Mouse (Mus musculus) neural tube, embryonic 10.5 days (tissue): ENCODE measurements around the gene Mgat4b.

Source experiments
- DNase-seq: peaks from one replicate; pipeline ENCODE4 v3.0.0-alpha.2; 2017; ENCODE audit warnings: low spot score; ENCODE audit errors: extremely low spot score

Gene Mgat4b

DNA sequence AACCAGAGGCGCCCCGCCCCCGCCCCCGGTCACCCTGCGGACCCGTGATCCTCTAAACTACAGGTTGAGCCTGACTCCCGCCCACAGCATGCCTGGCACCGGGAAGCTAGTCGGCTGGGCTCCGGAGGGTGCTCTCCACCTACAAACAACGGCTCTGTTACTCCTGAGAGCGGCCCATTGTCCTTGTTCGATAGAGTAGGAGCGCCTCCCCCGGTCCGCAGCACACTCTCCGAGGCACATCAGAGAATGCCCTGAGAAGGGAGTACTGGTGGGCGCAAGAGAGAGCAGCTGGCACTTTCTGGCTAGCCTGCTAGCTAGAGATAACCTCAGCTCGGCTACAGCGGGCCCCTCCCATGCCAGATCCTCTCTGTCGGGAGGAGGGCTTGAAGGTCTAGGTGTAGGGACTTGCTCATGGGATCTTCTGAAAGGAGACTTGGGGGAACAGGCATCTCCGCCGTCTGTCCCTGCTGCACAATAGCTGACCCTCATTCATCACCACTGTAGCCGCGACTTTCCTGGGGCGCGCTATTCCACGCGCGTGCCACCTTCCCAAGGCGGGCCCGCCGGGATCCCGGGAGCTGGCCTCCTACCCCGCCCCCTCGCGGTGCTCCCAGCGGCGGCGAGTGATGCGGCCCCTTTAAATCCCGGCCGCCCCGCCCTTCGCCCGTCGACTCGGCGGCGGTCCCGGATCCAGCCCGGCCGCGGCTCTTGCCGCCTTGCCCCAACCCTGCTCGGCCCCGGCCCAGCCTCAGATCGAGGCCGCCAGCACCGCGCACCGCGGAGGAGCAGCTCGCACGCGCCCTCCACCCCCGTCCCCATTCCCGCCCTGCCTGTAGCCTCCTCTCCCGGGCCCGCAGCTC, 14.2 kb downstream of the Mgat4b start:
- peak; percentile 86 for DNase-seq

DNA sequence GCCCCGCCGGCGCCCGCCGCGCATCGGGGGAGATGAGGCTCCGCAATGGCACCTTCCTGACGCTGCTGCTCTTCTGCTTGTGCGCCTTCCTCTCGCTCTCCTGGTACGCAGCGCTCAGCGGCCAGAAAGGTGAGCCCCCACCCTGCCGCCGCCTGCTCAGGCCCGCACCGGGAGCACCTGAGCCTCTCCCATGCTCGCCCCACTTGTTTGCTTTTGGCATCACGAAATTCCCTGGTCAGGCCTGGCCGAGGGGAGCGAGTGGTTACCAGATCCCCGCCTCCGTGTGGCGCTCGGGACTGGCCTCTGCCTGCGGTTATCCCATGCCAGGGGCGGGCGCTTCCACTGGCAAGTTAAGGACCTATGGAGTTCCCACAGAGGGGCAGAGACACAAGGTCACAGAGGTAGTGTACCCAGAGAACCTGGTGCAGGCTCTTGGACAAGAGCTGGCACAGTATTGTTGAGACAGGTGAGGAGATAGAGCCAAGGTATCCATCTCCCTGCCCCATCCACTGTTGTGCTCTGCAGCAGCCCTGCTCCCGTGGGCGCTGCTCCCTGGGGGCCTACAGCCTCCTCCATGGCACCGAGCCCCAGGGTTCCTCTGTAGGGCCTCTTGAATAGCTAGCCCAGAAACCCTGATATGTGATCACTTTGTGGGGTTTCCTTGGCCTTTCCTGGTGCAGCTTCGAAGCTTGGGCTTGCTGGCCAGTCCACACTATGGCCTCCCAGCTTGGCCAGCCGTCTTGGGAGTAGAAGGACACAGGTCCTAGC, 15.1 kb downstream of the Mgat4b start:
- peak; percentile 74 for DNase-seq

- DNase-seq, result no peak
Observed at GRCm38 (mm10) chr11:50226406-50226805, 15.7 kb downstream of the Mgat4b start.

GRCm38 (mm10) chr11:50227226-50227625, 16.5 kb downstream of the Mgat4b start:
- DNase-seq, result no peak

- DNase-seq, result no peak
Observed at GRCm38 (mm10) chr11:50227736-50228135, 17.0 kb downstream of the Mgat4b start.

GRCm38 (mm10) chr11:50228772-50229171, 18.1 kb downstream of the Mgat4b start:
- DNase-seq, result no peak

- no peak for DNase-seq
Observed at GRCm38 (mm10) chr11:50229252-50229910, 18.7 kb downstream of the Mgat4b start.

GRCm38 (mm10) chr11:50230481-50231304, 20.0 kb downstream of the Mgat4b start:
- no peak for DNase-seq

- DNase-seq, result peak; percentile 56
Observed at GRCm38 (mm10) chr11:50231411-50231810, 20.7 kb downstream of the Mgat4b start.

- DNase-seq, result no peak
Observed at GRCm38 (mm10) chr11:50233022-50233421, 22.3 kb downstream of the Mgat4b start.

DNA sequence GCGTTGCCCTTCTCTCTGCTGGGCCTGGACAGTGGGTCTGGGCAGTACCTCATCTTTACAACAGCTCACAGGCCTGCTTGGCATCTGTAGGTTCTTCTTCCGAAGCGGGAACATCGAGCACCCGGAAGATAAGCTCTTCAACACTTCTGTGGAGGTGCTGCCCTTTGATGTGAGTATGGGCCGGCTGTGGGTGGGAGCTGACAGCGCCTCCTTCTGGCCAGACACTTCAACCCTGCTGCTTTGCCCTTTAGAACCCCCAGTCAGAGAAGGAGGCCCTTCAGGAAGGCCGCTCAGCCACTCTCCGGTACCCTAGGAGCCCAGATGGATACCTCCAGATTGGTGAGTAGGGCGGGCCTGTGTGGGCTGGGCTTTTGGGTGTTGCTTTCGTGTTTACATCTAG, 23.3 kb downstream of the Mgat4b start:
- no peak for DNase-seq

DNA sequence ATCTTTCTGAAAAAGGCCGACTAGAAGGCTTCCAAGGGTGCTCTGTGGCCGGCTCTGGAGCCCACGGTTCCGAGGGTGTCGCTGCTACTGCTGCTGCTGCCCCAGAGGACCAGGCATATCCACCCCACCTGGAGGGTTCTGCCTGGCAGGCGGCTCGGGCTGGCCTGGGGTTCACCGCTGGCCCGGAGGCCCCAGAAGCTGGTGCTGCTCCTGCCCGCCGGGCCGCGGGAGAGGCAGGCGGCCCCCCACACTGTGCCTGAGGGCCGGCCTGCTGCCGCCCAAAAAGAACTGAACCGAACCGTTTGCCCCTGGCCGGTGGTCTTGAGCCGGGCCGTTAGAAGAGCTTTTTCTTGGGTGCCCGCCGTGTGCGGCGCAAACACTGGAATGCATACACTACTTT, 23.9 kb downstream of the Mgat4b start:
- no peak for DNase-seq

DNA sequence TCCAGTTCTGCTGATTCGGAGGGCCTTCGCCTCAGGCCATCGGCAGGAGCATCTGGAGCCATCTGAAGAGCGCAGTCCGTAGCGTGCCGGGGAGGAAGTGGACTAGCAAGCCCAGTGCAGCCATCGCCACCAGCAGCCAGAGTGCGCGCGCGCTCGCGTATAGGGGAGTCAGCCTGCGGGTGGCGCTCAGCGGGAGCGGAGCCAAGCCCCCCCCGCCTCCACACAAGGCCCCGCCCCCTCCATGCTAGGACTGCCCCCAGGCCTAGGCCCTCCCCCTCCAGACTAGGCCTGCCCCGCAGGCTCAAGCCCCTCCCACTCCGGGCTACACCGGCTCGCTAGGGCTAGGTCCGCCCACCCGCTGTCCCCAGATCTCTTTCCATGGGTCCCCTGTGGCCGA, 25.8 kb downstream of the Mgat4b start:
- DNase-seq, result peak; percentile 82

GRCm38 (mm10) chr11:50236937-50237835, 26.5 kb downstream of the Mgat4b start:
- no peak for DNase-seq

GRCm38 (mm10) chr11:50238324-50238723, 27.6 kb downstream of the Mgat4b start, which contains the start of gene Ltc4s:
TSS of gene Ltc4s (minus strand) at chr11:50238616.
- DNase-seq, result no peak

DNA sequence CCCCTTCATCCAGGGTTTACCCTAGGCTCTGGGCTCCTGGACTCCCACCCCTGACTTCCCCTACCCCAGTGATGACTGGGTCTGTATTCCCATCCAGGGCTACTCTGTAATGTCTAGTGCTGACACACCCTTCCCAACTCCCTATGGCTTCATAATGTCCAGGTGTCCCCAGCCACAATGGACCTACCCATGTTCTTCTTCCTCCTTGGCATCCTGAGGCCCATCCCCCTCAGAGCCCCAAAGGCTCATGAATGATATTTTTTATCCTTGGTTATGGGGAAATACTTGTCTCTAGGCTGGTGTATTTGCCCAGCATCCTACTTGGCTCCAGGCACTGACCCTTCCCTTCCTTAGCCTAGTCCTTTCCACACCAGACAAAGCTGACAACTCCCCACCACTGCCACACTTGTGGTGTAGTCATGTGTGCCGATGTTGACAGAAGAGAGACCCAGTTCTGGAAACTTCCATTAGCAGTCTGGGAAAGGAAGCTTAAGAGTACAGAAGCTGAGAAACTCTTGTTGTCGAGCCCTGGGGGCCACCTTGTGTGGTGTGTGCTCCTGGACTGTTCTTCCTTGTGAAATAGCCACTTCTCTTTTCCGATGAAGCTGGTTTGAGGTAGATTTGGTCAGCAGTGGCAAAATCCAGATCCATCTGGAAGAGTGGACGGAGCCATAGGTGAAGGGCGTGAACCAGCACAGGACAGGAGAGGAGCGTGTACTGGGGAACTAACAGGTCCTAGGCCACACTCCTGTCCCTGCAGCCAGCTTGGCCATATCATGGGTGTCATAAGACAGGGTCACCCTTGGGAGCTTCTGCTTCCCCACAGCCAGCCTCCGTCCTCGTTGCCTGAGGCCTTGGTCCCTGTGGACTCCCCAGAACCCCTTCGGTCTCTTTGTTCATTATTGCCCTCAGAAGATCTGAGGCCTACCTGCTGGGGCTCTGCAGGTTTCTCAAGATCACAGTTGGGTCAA, 28.4 kb downstream of the Mgat4b start:
- DNase-seq, result no peak

GRCm38 (mm10) chr11:50240235-50240911, 29.7 kb downstream of the Mgat4b start:
- DNase-seq, result no peak

DNA sequence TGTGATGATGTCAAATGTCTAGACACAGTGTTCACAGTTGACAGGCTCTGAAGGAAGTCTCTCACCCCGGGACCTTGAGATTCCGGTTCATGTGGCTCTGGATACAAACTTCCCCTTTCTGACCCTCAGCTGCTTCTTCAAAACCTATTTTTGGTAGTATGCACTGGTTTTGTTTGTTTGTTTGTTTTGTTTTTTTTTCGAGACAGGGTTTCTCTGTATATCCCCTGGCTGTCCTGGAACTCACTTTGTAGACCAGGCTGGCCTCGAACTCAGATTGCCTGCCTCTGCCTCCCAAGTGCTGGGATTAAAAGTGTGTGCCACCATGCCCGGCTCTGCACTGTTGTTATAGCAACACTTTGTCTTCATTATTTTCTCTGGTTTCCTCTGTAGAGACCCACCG, 33.2 kb downstream of the Mgat4b start:
- no peak for DNase-seq
